ENCODE assay signal across 20 mouse cellular contexts in the genomic region with DNA sequence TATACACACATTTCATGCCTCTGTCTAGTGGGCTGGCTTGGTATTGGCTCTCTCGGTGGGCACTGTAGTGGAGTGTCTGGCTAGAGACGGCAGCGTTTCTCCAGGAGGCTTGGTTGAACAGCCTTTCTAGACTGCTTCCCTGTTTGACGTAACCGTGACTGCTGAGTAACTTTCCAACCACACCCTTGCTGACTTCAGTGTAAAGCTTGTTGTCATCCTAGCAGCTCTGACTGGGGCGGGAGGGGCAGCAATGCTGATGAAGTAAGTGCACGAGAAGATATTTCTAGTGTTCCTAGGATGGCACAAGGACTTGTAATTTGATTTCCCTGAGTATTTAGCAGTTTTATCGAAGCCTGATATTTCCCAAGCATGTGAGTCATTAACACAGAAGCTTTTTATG. TPM values are rescaled to one million over a fixed set of nuclear protein-coding genes. Genes with fewer than 3 reads are reported as not detected.
DNase-seq lines count a peak whose midpoint lies in the region; ATAC-seq and TF ChIP-seq lines count a peak whose summit lies in the region.
"Had no signal": no experiment of that assay in that cellular context is flagged by ENCODE, and none has a peak within 500 bp of the region (broad histone marks: within the 10 kb centered on the region; RNA-seq: fewer than 3 reads in every experiment).

No protein-coding gene starts in this region.

- no peaks in the 10 kb centered on the region for H3K9me3 ChIP-seq in intestine, embryonic 14.5 days (ENCODE audit: control insufficient read depth, low read length)
- no peaks in the 10 kb centered on the region for H3K9me3 ChIP-seq in intestine, postnatal 0 days (ENCODE audit: control insufficient read depth)
- no peaks in the 10 kb centered on the region for H3K9me3 ChIP-seq in CH12.LX (replicated peaks; ENCODE audit: low read length)
- no peaks in the 10 kb centered on the region for H3K9me3 ChIP-seq in megakaryocyte, embryonic 14.5 days
- no peaks in the 10 kb centered on the region for H3K9me3 ChIP-seq in kidney, embryonic 14.5 days (ENCODE audit: control insufficient read depth, low read length)
- H3K9me3 ChIP-seq: embryonic facial prominence, embryonic 10.5 days; hindbrain, embryonic 15.5 days had no signal

- no peak for TF ChIP-seq CTCF in intestine, postnatal 0 days (IDR thresholded peaks at IDR 0.05; ENCODE audit: low read depth)
- TF ChIP-seq CTCF in CH12.LX (conservative IDR thresholded peaks at IDR 0.05 in 1 of 2, IDR thresholded peaks at IDR 0.05 in 1 of 2; ENCODE audit: low read depth in 2 of 2, low read length in 2 of 2) = no peak

- H3K4me1 ChIP-seq in intestine, embryonic 14.5 days (replicated peaks; ENCODE audit: control insufficient read depth, insufficient read depth, low read length) = no peaks in the 10 kb centered on the region
- H3K4me1 ChIP-seq in intestine, postnatal 0 days (replicated peaks; ENCODE audit: control insufficient read depth, insufficient read depth, low read length) = no peaks in the 10 kb centered on the region
- 0 out of 4 replicates have a peak, but pooled peaks cover 0 to 6% of the 10 kb centered on the region in 2 experiments for H3K4me1 ChIP-seq in CH12.LX (ENCODE audit: control insufficient read depth in 1 of 2, insufficient read depth in 2 of 2)
- peaks cover 11% of the 10 kb centered on the region for H3K4me1 ChIP-seq in megakaryocyte, embryonic 14.5 days
- no peaks in the 10 kb centered on the region for H3K4me1 ChIP-seq in kidney, embryonic 14.5 days (ENCODE audit: control insufficient read depth, insufficient read depth, low read length)
- H3K4me1 ChIP-seq: embryonic facial prominence, embryonic 10.5 days; hindbrain, embryonic 15.5 days had no signal

- no peak for TF ChIP-seq POLR2A in CH12.LX (IDR thresholded peaks at IDR 0.05; ENCODE audit: low read depth, low read length)

- H3K27me3 ChIP-seq in intestine, embryonic 14.5 days (replicated peaks; ENCODE audit: control insufficient read depth, insufficient read depth, low read length) = no peaks in the 10 kb centered on the region
- H3K27me3 ChIP-seq in intestine, postnatal 0 days (replicated peaks; ENCODE audit: control insufficient read depth, insufficient read depth, low read length) = no peaks in the 10 kb centered on the region
- H3K27me3 ChIP-seq in CH12.LX (replicated peaks) = no peaks in the 10 kb centered on the region
- no peaks in the 10 kb centered on the region for H3K27me3 ChIP-seq in megakaryocyte, embryonic 14.5 days (replicated peaks)
- H3K27me3 ChIP-seq in kidney, embryonic 14.5 days (ENCODE audit: control insufficient read depth, insufficient read depth, low read length) = no peaks in the 10 kb centered on the region
- H3K27me3 ChIP-seq: hindbrain, embryonic 15.5 days had no signal

- in situ Hi-C loops in CH12.LX (cut with MboI; ENCODE audit: low pct_ligation_motif_present, low pct_unique_long_range_greater_than_20kb, low sequenced_read_pairs) = no loop called here

- peaks cover 67% of the 10 kb centered on the region for H3K36me3 ChIP-seq in intestine, embryonic 14.5 days (ENCODE audit: control insufficient read depth, insufficient read depth, low read length)
- peaks cover 52% of the 10 kb centered on the region for H3K36me3 ChIP-seq in intestine, postnatal 0 days (ENCODE audit: control insufficient read depth, insufficient read depth)
- peaks cover 57 to 87% of the 10 kb centered on the region in 2 experiments for H3K36me3 ChIP-seq in CH12.LX (replicated peaks in 1 of 2; ENCODE audit: control insufficient read depth in 1 of 2, insufficient read depth in 1 of 2, low read length in 1 of 2)
- peaks cover 81% of the 10 kb centered on the region for H3K36me3 ChIP-seq in megakaryocyte, embryonic 14.5 days (replicated peaks; ENCODE audit: low read length)
- H3K36me3 ChIP-seq in kidney, embryonic 14.5 days (ENCODE audit: control insufficient read depth, insufficient read depth, low read length) = peaks cover 57% of the 10 kb centered on the region

- no peak overlapping the region for H3K4me2 ChIP-seq in intestine, embryonic 14.5 days (ENCODE audit: low read length)
- H3K4me2 ChIP-seq in intestine, postnatal 0 days (replicated peaks; ENCODE audit: low read depth) = no peak overlapping the region
- H3K4me2 ChIP-seq in CH12.LX (ENCODE audit: insufficient read depth, low read depth, poor library complexity, severe bottlenecking) = no peak overlapping the region
- H3K4me2 ChIP-seq in kidney, embryonic 14.5 days (replicated peaks; ENCODE audit: low read depth, low read length) = no peak overlapping the region
- H3K4me2 ChIP-seq: hindbrain, embryonic 15.5 days had no signal

- no peaks in the 10 kb centered on the region; the same call in 1 of the 2 replicates for H3K79me2 ChIP-seq in CH12.LX (replicated peaks; ENCODE audit: control insufficient read depth, extremely low read depth, insufficient read depth, poor library complexity, severe bottlenecking)

- peak; percentile 25 for DNase-seq in intestine, embryonic 14.5 days (ENCODE audit: low spot score)
- peak; percentile 28 for DNase-seq in CH12.LX (ENCODE audit: extremely low read depth)
- peak; percentile 31 for DNase-seq in brain, adult 2 months (ENCODE audit: low read depth, low spot score)
- no peak for DNase-seq in cerebellum, postnatal 25 days
- DNase-seq: adrenal gland, postnatal 10 days; cerebellum, adult 11-12 months; cerebellum, postnatal 36 days; gastrocnemius, postnatal 10 days; heart, postnatal 36 days; kidney, adult 11 months; kidney, postnatal 10 days; layer of hippocampus, adult 9-11 months; thymus, postnatal 25 days had no signal

- WGBS in intestine, embryonic 14.5 days = 87% methylated on average over 8 of the region's 8 CpGs
- 62% methylated on average over 8 of the region's 8 CpGs for WGBS in intestine, postnatal 0 days
- 90% methylated on average over 8 of the region's 8 CpGs for WGBS in kidney, embryonic 14.5 days

- no peak for ATAC-seq in intestine, embryonic 14.5 days (replicated peaks; ENCODE audit: low FRiP score, low TSS enrichment, low read depth)
- ATAC-seq in intestine, postnatal 0 days = no peak
- ATAC-seq in kidney, embryonic 14.5 days (ENCODE audit: low FRiP score, low TSS enrichment) = no peak
- ATAC-seq: forebrain, embryonic 16.5 days had no signal

- dilution Hi-C loops in CH12.LX (cut with MboI; ENCODE audit: extremely low pct_ligation_motif_present, extremely low pct_unique_long_range_greater_than_20kb, low sequenced_read_pairs) = no loop called here

- TF ChIP-seq RAD21 in CH12.LX (IDR thresholded peaks at IDR 0.05; ENCODE audit: low read depth, low read length) = no peak

- H3K4me3 ChIP-seq in intestine, embryonic 14.5 days (ENCODE audit: low read depth, low read length) = no peak overlapping the region
- no peak overlapping the region for H3K4me3 ChIP-seq in intestine, postnatal 0 days (ENCODE audit: low read depth, low read length)
- no peak overlapping the region for H3K4me3 ChIP-seq in CH12.LX (replicated peaks in 1 of 3; ENCODE audit: low read depth in 2 of 3, low read length in 2 of 3, poor library complexity in 1 of 3)
- H3K4me3 ChIP-seq in megakaryocyte, embryonic 14.5 days (replicated peaks) = peak overlapping the region; percentile 65
- no peak overlapping the region for H3K4me3 ChIP-seq in kidney, embryonic 14.5 days (ENCODE audit: low read length)
- H3K4me3 ChIP-seq: embryonic facial prominence, embryonic 10.5 days; erythroblast, embryonic 14.5 days; hindbrain, embryonic 15.5 days had no signal

- H3K27ac ChIP-seq in intestine, embryonic 14.5 days (ENCODE audit: low read depth) = no peak overlapping the region
- no peak overlapping the region for H3K27ac ChIP-seq in intestine, postnatal 0 days (ENCODE audit: low read depth, low read length)
- no peak overlapping the region for H3K27ac ChIP-seq in CH12.LX (ENCODE audit: insufficient read depth, low read depth)
- H3K27ac ChIP-seq in kidney, embryonic 14.5 days (ENCODE audit: low read depth, low read length) = no peak overlapping the region
- H3K27ac ChIP-seq: embryonic facial prominence, embryonic 10.5 days; hindbrain, embryonic 15.5 days had no signal

- H3K9ac ChIP-seq in intestine, embryonic 14.5 days (ENCODE audit: low read length) = no peak overlapping the region
- no peak overlapping the region for H3K9ac ChIP-seq in intestine, postnatal 0 days (ENCODE audit: low read depth, low read length)
- no peak overlapping the region for H3K9ac ChIP-seq in CH12.LX (ENCODE audit: insufficient read depth, low read depth)
- H3K9ac ChIP-seq in kidney, embryonic 14.5 days (ENCODE audit: low read depth, low read length) = no peak overlapping the region
- H3K9ac ChIP-seq: hindbrain, embryonic 15.5 days had no signal

- TF ChIP-seq EP300 in CH12.LX (IDR thresholded peaks at IDR 0.05; ENCODE audit: low read length) = no peak

TF ChIP-seq in CH12.LX, 34 proteins besides CTCF, POLR2A, EP300 and RAD21:
- TF ChIP-seq UBTF (IDR thresholded peaks at IDR 0.05; ENCODE audit: low read depth, low read length) (no peak), ETS1 (conservative IDR thresholded peaks at IDR 0.05; ENCODE audit: low read depth, low read length) (0 out of 2 replicates have a peak, but pooled peaks have one; percentile 21)

RNA-seq across cellular contexts. Expression of a gene that starts 24.5 kb away (rescaled TPM):
- 9.4 and 9.6 TPM in 2 replicates for polyA plus RNA-seq in intestine, embryonic 14.5 days (2014; fragmentation: Nextera tagmentation; extraction: Ambion mirVana)
- polyA plus RNA-seq in intestine, postnatal 0 days (2015; fragmentation: Nextera tagmentation; extraction: Ambion mirVana) = 1.6 and 1.7 TPM in 2 replicates
- total RNA-seq in CH12.LX (2012; rRNA removed) (26.4 and 33.7 TPM in 2 replicates), CH12.LX (2014; rRNA removed) (32.4 and 33.9 TPM in 2 replicates)
- polyA plus RNA-seq in CH12.LX (2012; ENCODE audit: insufficient read length, low read depth) = 22.7 and 27.9 TPM in 2 replicates
- polyA plus RNA-seq in megakaryocyte, embryonic 14.5 days (2012; ENCODE audit: insufficient read depth, low replicate concordance) = 0.37 and 0.92 TPM in 2 replicates
- 4.8 and 10.2 TPM in 2 replicates for polyA plus RNA-seq in kidney, embryonic 14.5 days (2014; fragmentation: Nextera tagmentation; extraction: Ambion mirVana)

RNA-seq across cellular contexts. Expression of a gene that starts 24.7 kb away (rescaled TPM):
- polyA plus RNA-seq in intestine, embryonic 14.5 days (2014; fragmentation: Nextera tagmentation; extraction: Ambion mirVana) = 52.7 and 53.6 TPM in 2 replicates
- polyA plus RNA-seq in intestine, postnatal 0 days (2015; fragmentation: Nextera tagmentation; extraction: Ambion mirVana) = 18.6 and 18.8 TPM in 2 replicates
- total RNA-seq in CH12.LX (2012; rRNA removed) (54.2 and 62.2 TPM in 2 replicates), CH12.LX (2014; rRNA removed) (68.1 and 75.8 TPM in 2 replicates)
- 53.9 and 63.0 TPM in 2 replicates for polyA plus RNA-seq in CH12.LX (2012; ENCODE audit: insufficient read length, low read depth)
- 2.3 and 8.0 TPM in 2 replicates for polyA plus RNA-seq in megakaryocyte, embryonic 14.5 days (2012; ENCODE audit: insufficient read depth, low replicate concordance)
- 29.6 and 53.3 TPM in 2 replicates for polyA plus RNA-seq in kidney, embryonic 14.5 days (2014; fragmentation: Nextera tagmentation; extraction: Ambion mirVana)

Comparison
In these comparisons a context has a peak if more than half of its experiments do, and no peak if none do; other contexts are left out.
1. DNase-seq: peak in intestine, embryonic 14.5 days (single experiment), CH12.LX (single experiment) and brain, adult 2 months (single experiment); none in cerebellum, postnatal 25 days (0 of 2).